Mouse (Mus musculus) adrenal gland, adult 18-20 months (tissue): ENCODE measurements at regions not wholly inside any gene's neighbourhood (a gene's known extent, or its start where the extent isn't known, plus 50 kb on each side); places are given as distances from the start of the nearest gene placed in this dataset.

Experiments
- DNase-seq, 2 experiments: peaks; one replicate each; pipeline ENCODE4 v3.0.0; 2021 to 2022; ENCODE audit warnings: low spot score in 2 of 2

GRCm38 (mm10) chr10:23492971-23493370, 142.4 kb upstream of the Eya4 start:
- DNase-seq = no peak

- no peak for DNase-seq
Measured at GRCm38 (mm10) chr10:23488996-23489395, 138.4 kb upstream of the Eya4 start.

GRCm38 (mm10) chr10:23480474-23480873, 129.9 kb upstream of the Eya4 start:
- DNase-seq = no peak

- no peak for DNase-seq
Measured at GRCm38 (mm10) chr10:23478902-23479301, 128.3 kb upstream of the Eya4 start.

- DNase-seq = no peak
Measured at GRCm38 (mm10) chr10:23477104-23477503, 126.5 kb upstream of the Eya4 start.

GRCm38 (mm10) chr10:23450997-23451396, 100.4 kb upstream of the Eya4 start:
- DNase-seq = no peak

GRCm38 (mm10) chr10:23450647-23450979, 100.0 kb upstream of the Eya4 start:
- no peak for DNase-seq

GRCm38 (mm10) chr10:23449860-23450646, 99.5 kb upstream of the Eya4 start:
- DNase-seq = no peak

- DNase-seq = no peak
Measured at GRCm38 (mm10) chr10:23448976-23449859, 98.6 kb upstream of the Eya4 start.

- no peak for DNase-seq
Measured at GRCm38 (mm10) chr10:23430376-23430775, 79.8 kb upstream of the Eya4 start.

GRCm38 (mm10) chr10:23413794-23414518, 63.4 kb upstream of the Eya4 start:
- no peak for DNase-seq

- no peak for DNase-seq
Measured at GRCm38 (mm10) chr10:23403351-23403938, 52.9 kb upstream of the Eya4 start.
